Mouse (Mus musculus) kidney, adult 2 months (tissue): ENCODE measurements around the gene Hoxc8.

Source experiments
- CTCF ChIP-seq: fragments of 200-500 bp; conservative IDR thresholded peaks from 2 replicates; pipeline ENCODE4 v1.5.1; 2011; ENCODE audit warnings: low read depth, mild to moderate bottlenecking, control low read depth, low read length, moderate library complexity, mixed read lengths; ENCODE audit not compliant: insufficient read depth, insufficient read length
- POLR2A ChIP-seq: fragments of 200-500 bp; IDR thresholded peaks from one replicate; pipeline ENCODE4 v1.6.1; 2011; ENCODE audit warnings: low read depth, low read length, control low read depth

DNA sequence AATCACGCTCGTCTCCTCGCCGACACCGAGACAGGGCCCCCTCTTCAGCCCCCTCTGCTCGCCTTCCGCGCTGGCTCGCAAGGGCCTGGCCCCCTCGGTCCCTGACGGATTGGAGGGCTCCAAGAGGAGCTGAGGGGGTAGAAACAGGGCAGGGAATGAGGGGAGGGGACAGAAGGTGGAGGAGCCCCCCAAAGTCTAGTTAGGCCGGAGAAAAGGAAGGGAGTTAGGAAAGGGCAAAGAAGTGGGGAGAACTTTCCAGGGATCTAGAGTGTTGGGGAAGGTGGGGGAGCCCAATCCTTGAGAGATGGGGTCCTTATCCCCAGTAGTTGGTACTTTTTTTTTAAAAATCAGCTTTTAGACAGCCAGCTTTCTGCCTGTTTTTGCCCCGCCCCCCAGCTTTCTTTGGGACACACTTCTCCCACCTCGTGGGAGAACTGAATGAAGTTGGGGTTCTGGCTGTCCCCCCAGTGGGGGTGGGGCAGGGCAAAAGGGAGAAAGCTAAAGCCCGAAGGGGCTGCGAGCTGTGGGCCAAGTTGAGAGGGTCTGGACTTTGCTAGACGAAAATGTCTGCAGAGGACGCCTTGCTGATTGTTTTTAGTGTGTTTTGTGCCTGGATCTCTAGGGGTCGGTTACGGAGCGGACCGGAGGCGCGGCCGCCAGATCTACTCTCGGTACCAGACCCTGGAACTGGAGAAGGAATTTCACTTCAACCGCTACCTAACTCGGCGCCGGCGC is 19.9 kb downstream of the Hoxc8 start:
- TF ChIP-seq POLR2A: no peak
- no peak for TF ChIP-seq CTCF
